Mouse (Mus musculus) lung, postnatal 10 days (tissue): ENCODE results near the gene Anp32b.

Experiments used
- DNase-seq: peaks from one replicate; pipeline ENCODE4 v3.0.0; 2021

The Anp32b gene

GRCm38 (mm10) chr4:46452855-46453719 is 2.4 kb downstream of the Anp32b start:
- DNase-seq: no peak

- DNase-seq: no peak
Measured at GRCm38 (mm10) chr4:46454097-46454864, 3.6 kb downstream of the Anp32b start.

- DNase-seq: no peak
Measured at GRCm38 (mm10) chr4:46456762-46457161, 6.1 kb downstream of the Anp32b start.

- no peak for DNase-seq
Measured at GRCm38 (mm10) chr4:46457186-46457585, 6.5 kb downstream of the Anp32b start.

- no peak for DNase-seq
Measured at GRCm38 (mm10) chr4:46458411-46458810, 7.7 kb downstream of the Anp32b start.

GRCm38 (mm10) chr4:46463130-46463830 is 12.6 kb downstream of the Anp32b start:
- DNase-seq: peak; percentile 59

GRCm38 (mm10) chr4:46465740-46466139 is 15.0 kb downstream of the Anp32b start:
- DNase-seq: no peak

- DNase-seq: no peak
Measured at GRCm38 (mm10) chr4:46475101-46475500, 24.4 kb downstream of the Anp32b start.

- no peak for DNase-seq
Measured at GRCm38 (mm10) chr4:46479081-46479480, 28.4 kb downstream of the Anp32b start.

GRCm38 (mm10) chr4:46485696-46486417 is 35.2 kb downstream of the Anp32b start:
- DNase-seq: peak; percentile 91

GRCm38 (mm10) chr4:46487348-46487747 is 36.6 kb downstream of the Anp32b start:
- peak; percentile 91 for DNase-seq

GRCm38 (mm10) chr4:46489028-46489925 is 38.6 kb downstream of the Anp32b start, which contains the start of gene Nans:
Gene Nans (plus strand): TSS chr4:46489248.
- DNase-seq: peak; percentile 97

- DNase-seq: no peak
Measured at GRCm38 (mm10) chr4:46493071-46493470, 42.4 kb downstream of the Anp32b start.

GRCm38 (mm10) chr4:46495543-46495942 is 44.8 kb downstream of the Anp32b start:
- no peak for DNase-seq

- DNase-seq: peak; percentile 87
Measured at GRCm38 (mm10) chr4:46497286-46497892, 46.7 kb downstream of the Anp32b start.

GRCm38 (mm10) chr4:46498511-46498910 is 47.8 kb downstream of the Anp32b start:
- no peak for DNase-seq

GRCm38 (mm10) chr4:46498976-46499375 is 48.3 kb downstream of the Anp32b start:
- peak; percentile 42 for DNase-seq

- no peak for DNase-seq
Measured at GRCm38 (mm10) chr4:46502606-46503502, 52.2 kb downstream of the Anp32b start.

- no peak for DNase-seq
Measured at GRCm38 (mm10) chr4:46503881-46504280, 53.2 kb downstream of the Anp32b start.
